Mouse (Mus musculus) neural tube, embryonic 14.5 days (tissue): Measurements from ENCODE around the gene Agbl3. TPM values are rescaled to one million over a fixed set of nuclear protein-coding genes. Genes with fewer than 3 reads are reported as not detected.

Source experiments
- ATAC-seq: fragments of 200-750 bp; cut with Nextera tagmentation; 2 replicates; pipeline ENCODE4 v1.8.0; 2017; ENCODE audit warnings: low read depth, mild to moderate bottlenecking, moderate TSS enrichment, moderate library complexity
- H3K27ac ChIP-seq: fragments of 300-500 bp; sonication (generic); 2 replicates; pipeline ENCODE4 v1.5.1; 2014; ENCODE audit warnings: low read depth, mild to moderate bottlenecking, control low read depth, low read length, moderate library complexity, mixed read lengths
- H3K27me3 ChIP-seq: fragments of 300-500 bp; sonication (generic); 2 replicates; pipeline ENCODE4 v1.6.1; 2014; ENCODE audit warnings: low read length; ENCODE audit not compliant: control insufficient read depth, insufficient read depth
- H3K36me3 ChIP-seq: fragments of 300-500 bp; sonication (generic); 2 replicates; pipeline ENCODE4 v1.6.1; 2014; ENCODE audit warnings: low read length, mixed read lengths; ENCODE audit not compliant: control insufficient read depth, insufficient read depth
- H3K4me1 ChIP-seq: fragments of 300-500 bp; sonication (generic); 2 replicates; pipeline ENCODE4 v1.6.1; 2014; ENCODE audit warnings: low read length; ENCODE audit not compliant: control insufficient read depth, insufficient read depth
- H3K4me2 ChIP-seq: fragments of 300-500 bp; sonication (generic); 2 replicates; pipeline ENCODE4 v1.6.1; 2014; ENCODE audit warnings: mild to moderate bottlenecking, low read depth, low read length, control low read depth
- H3K4me3 ChIP-seq: fragments of 300-500 bp; sonication (generic); 2 replicates; pipeline ENCODE4 v1.5.1; 2014; ENCODE audit warnings: low read depth, low read length, control low read depth, mixed read lengths
- H3K9ac ChIP-seq: fragments of 300-500 bp; sonication (generic); replicated peaks from 2 replicates; pipeline ENCODE4 v1.6.1; 2014; ENCODE audit warnings: low read depth, mild to moderate bottlenecking, control low read depth, low read length, mixed read lengths
- H3K9me3 ChIP-seq: fragments of 300-500 bp; sonication (generic); 2 replicates; pipeline ENCODE4 v1.6.1; 2016; ENCODE audit warnings: low read length; ENCODE audit not compliant: control insufficient read depth
- WGBS: fragments of 180-500 bp; shearing (Covaris S2); extraction: QIAGEN DNeasy Blood & Tissue Kit; methylation state at CpG from one replicate; pipeline ENCODE4 v1.1.7; 2014; 5-methylcytosine and 5-hydroxymethylcytosine counted together
- polyA plus RNA-seq: library from polyadenylated mRNA; unstranded; fragments of >200 nt; fragmentation: Nextera tagmentation; extraction: Ambion mirVana; gene quantifications from 2 replicates; pipeline ENCODE4 v1.2.1, GENCODE M21; 2014

Gene Agbl3
- polyA plus RNA-seq, 1 experiment from 2014 or later = 15.2 TPM

GRCm38 (mm10) chr6:34887131-34887850 is 107.1 kb downstream of the Agbl3 start:
- H3K4me2 ChIP-seq = no peak overlapping the region
- H3K36me3 ChIP-seq = peaks cover 19% of the 10 kb centered on the region
- ATAC-seq = peak; percentile 59; the same call in 1 of the 2 replicates
- peaks cover 7% of the 10 kb centered on the region for H3K4me1 ChIP-seq
- no peaks in the 10 kb centered on the region for H3K9me3 ChIP-seq
- 0 out of 2 replicates have a peak overlapping the region, but pooled peaks have one; percentile 2 for H3K27ac ChIP-seq
- no peak overlapping the region for H3K9ac ChIP-seq
- 38% methylated on average over 6 of the region's 6 CpGs for WGBS
- no peak overlapping the region for H3K4me3 ChIP-seq
- H3K27me3 ChIP-seq = no peaks in the 10 kb centered on the region

- WGBS = 62% methylated on average over 4 of the region's 4 CpGs
- no peak for ATAC-seq
- H3K9ac ChIP-seq = no peak overlapping the region
- H3K27ac ChIP-seq = no peak overlapping the region
- no peak overlapping the region for H3K4me2 ChIP-seq
- H3K4me1 ChIP-seq = peaks cover 7% of the 10 kb centered on the region
- no peaks in the 10 kb centered on the region for H3K27me3 ChIP-seq
- H3K9me3 ChIP-seq = no peaks in the 10 kb centered on the region
- no peak overlapping the region for H3K4me3 ChIP-seq
- peaks cover 19% of the 10 kb centered on the region for H3K36me3 ChIP-seq
Measured at GRCm38 (mm10) chr6:34889185-34889584, 109.0 kb downstream of the Agbl3 start.

GRCm38 (mm10) chr6:34895569-34895968 is 115.3 kb downstream of the Agbl3 start:
- Histone ChIP-seq H3K4me3 (no peak overlapping the region), H3K4me2 (no peak overlapping the region), H3K27me3 (no peaks in the 10 kb centered on the region), H3K36me3 (peaks cover 33% of the 10 kb centered on the region), H3K9ac (no peak overlapping the region), H3K4me1 (no peaks in the 10 kb centered on the region), H3K9me3 (no peaks in the 10 kb centered on the region), H3K27ac (no peak overlapping the region)
- WGBS = 88% methylated on average over 7 of the region's 7 CpGs
- no peak for ATAC-seq

- Histone ChIP-seq H3K4me3 (no peak overlapping the region), H3K27me3 (no peaks in the 10 kb centered on the region), H3K9ac (no peak overlapping the region), H3K4me1 (no peaks in the 10 kb centered on the region), H3K9me3 (no peaks in the 10 kb centered on the region), H3K36me3 (peaks cover 35% of the 10 kb centered on the region), H3K4me2 (no peak overlapping the region), H3K27ac (no peak overlapping the region)
- no peak for ATAC-seq
- WGBS = 68% methylated on average over 16 of the region's 16 CpGs
Measured at GRCm38 (mm10) chr6:34896168-34896780, 116.0 kb downstream of the Agbl3 start.

- Histone ChIP-seq H3K27ac (no peak overlapping the region), H3K9ac (no peak overlapping the region), H3K4me2 (no peak overlapping the region), H3K36me3 (peaks cover 27% of the 10 kb centered on the region), H3K27me3 (no peaks in the 10 kb centered on the region), H3K4me1 (no peaks in the 10 kb centered on the region), H3K9me3 (no peaks in the 10 kb centered on the region), H3K4me3 (no peak overlapping the region)
- 91% methylated on average over 2 of the region's 2 CpGs for WGBS
- ATAC-seq = no peak
Measured at GRCm38 (mm10) chr6:34899127-34899526, 118.9 kb downstream of the Agbl3 start.

- no peaks in the 10 kb centered on the region for H3K4me1 ChIP-seq
- H3K4me3 ChIP-seq = no peak overlapping the region
- H3K4me2 ChIP-seq = no peak overlapping the region
- H3K36me3 ChIP-seq = peaks cover 16% of the 10 kb centered on the region
- WGBS = 43% methylated on average over 2 of the region's 2 CpGs
- ATAC-seq = no peak
- H3K27me3 ChIP-seq = no peaks in the 10 kb centered on the region
- no peak overlapping the region for H3K27ac ChIP-seq
- H3K9me3 ChIP-seq = no peaks in the 10 kb centered on the region
- H3K9ac ChIP-seq = no peak overlapping the region
Measured at GRCm38 (mm10) chr6:34900990-34901389, 120.8 kb downstream of the Agbl3 start.

GRCm38 (mm10) chr6:34901911-34902444 is 121.7 kb downstream of the Agbl3 start:
- 71% methylated on average over 9 of the region's 9 CpGs for WGBS
- H3K9ac ChIP-seq = no peak overlapping the region
- no peak overlapping the region for H3K4me3 ChIP-seq
- no peaks in the 10 kb centered on the region for H3K9me3 ChIP-seq
- H3K27me3 ChIP-seq = no peaks in the 10 kb centered on the region
- H3K27ac ChIP-seq = no peak overlapping the region
- H3K36me3 ChIP-seq = peaks cover 14% of the 10 kb centered on the region
- peak; percentile 28; the same call in 1 of the 2 replicates for ATAC-seq
- no peaks in the 10 kb centered on the region for H3K4me1 ChIP-seq
- H3K4me2 ChIP-seq = no peak overlapping the region

- no peaks in the 10 kb centered on the region for H3K4me1 ChIP-seq
- H3K4me3 ChIP-seq = no peak overlapping the region
- peaks cover 14% of the 10 kb centered on the region for H3K36me3 ChIP-seq
- no peak overlapping the region for H3K4me2 ChIP-seq
- no peaks in the 10 kb centered on the region for H3K27me3 ChIP-seq
- no peak overlapping the region for H3K9ac ChIP-seq
- no peak for ATAC-seq
- no peak overlapping the region for H3K27ac ChIP-seq
- WGBS = 89% methylated on average over 7 of the region's 7 CpGs
- H3K9me3 ChIP-seq = no peaks in the 10 kb centered on the region
Measured at GRCm38 (mm10) chr6:34902578-34902977, 122.3 kb downstream of the Agbl3 start.

- 90% methylated on average over 5 of the region's 5 CpGs for WGBS
- H3K36me3 ChIP-seq = peaks cover 15% of the 10 kb centered on the region
Measured at GRCm38 (mm10) chr6:34903441-34903840, 123.2 kb downstream of the Agbl3 start.

More at GRCm38 (mm10) chr6:34903441-34903840, 123.2 kb downstream of the Agbl3 start:
- Histone ChIP-seq H3K4me2 (no peak overlapping the region), H3K27ac (no peak overlapping the region), H3K9me3 (no peaks in the 10 kb centered on the region), H3K4me1 (no peaks in the 10 kb centered on the region), H3K4me3 (no peak overlapping the region), H3K27me3 (no peaks in the 10 kb centered on the region), H3K9ac (no peak overlapping the region)
- no peak for ATAC-seq
